Mouse (Mus musculus): ENCODE measurements at regions not wholly inside any gene's neighbourhood (a gene's known extent, or its start where the extent isn't known, plus 50 kb on each side); places are given as distances from the start of the nearest gene placed in this dataset.
A peak's percentile ranks its signal among the peaks of the same experiment; 100 is the strongest.
"Not testable (repeated sequence)": the region's sequence is repeated elsewhere in the genome, so short reads cannot be mapped to it uniquely, and the experiment has no call there.

DNA sequence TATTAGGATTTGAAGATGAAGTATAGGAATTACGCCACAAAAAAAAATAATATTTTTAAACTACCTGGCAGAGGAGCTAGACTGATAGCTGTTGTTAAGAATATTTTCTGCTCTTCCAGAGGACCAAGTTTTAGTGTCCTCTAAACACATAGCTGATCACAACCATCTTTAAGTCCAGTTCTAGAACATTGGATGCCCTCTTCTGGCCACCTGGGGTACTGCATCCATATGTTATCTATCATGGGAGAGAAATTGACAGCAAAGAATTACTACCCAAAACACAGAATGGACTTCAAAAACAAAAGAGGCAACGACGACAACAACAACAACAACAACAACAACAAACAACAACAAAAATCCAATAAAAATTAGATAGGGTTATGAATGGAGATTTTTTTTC is 71.0 kb upstream of the Prl4a1 start:
- no peaks in the 10 kb centered on the region for H3K36me3 ChIP-seq (ENCODE audit: control insufficient read depth, insufficient read depth, low read length, poor library complexity, severe bottlenecking)
- H3K4me3 ChIP-seq (ENCODE audit: low read depth, low read length) = no peak overlapping the region
- no peaks in the 10 kb centered on the region for H3K27me3 ChIP-seq (ENCODE audit: control insufficient read depth, insufficient read depth, low read length, poor library complexity, severe bottlenecking)
- no peak overlapping the region for H3K9ac ChIP-seq (ENCODE audit: low read depth, poor library complexity, severe bottlenecking)
- H3K27ac ChIP-seq (ENCODE audit: insufficient read depth, low read length) = no peak overlapping the region
- H3K9me3 ChIP-seq (replicated peaks; ENCODE audit: control insufficient read depth, insufficient read depth, low read length, poor library complexity, severe bottlenecking) = no peaks in the 10 kb centered on the region
- no peaks in the 10 kb centered on the region for H3K4me1 ChIP-seq (ENCODE audit: control insufficient read depth, insufficient read depth, low read length)
- TF ChIP-seq EP300 (IDR thresholded peaks at IDR 0.05; ENCODE audit: insufficient read depth, low read depth, low read length) (no peak), CTCF (IDR thresholded peaks at IDR 0.05; ENCODE audit: low read depth, low read length) (peak; percentile 5)

DNA sequence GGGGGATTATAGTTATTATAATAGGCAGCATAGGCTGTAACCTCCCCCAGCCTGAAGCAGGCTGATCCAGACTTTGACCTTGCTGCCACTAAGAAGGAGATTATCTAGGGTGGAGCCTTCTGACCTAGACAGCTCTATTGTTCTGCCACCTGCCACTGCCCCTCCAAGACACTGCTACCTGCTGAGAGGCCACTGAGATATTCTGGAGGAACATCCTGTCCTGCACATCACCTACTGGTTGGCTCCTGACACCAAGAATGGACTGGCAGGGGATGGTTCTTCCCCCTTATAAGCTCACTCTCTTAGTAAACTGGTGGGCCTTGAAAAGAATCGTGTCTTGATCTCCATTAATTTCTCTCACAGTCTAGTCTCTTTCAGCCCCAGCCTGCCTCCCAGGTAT is 55.6 kb upstream of the Prl4a1 start:
- H3K9me3 ChIP-seq (replicated peaks; ENCODE audit: control insufficient read depth, insufficient read depth, low read length, poor library complexity, severe bottlenecking); H3K36me3 ChIP-seq (ENCODE audit: control insufficient read depth, insufficient read depth, low read length, poor library complexity, severe bottlenecking); H3K4me3 ChIP-seq (ENCODE audit: low read depth, low read length); H3K4me1 ChIP-seq (ENCODE audit: control insufficient read depth, insufficient read depth, low read length); H3K27me3 ChIP-seq (ENCODE audit: control insufficient read depth, insufficient read depth, low read length, poor library complexity, severe bottlenecking); H3K9ac ChIP-seq (ENCODE audit: low read depth, poor library complexity, severe bottlenecking): not testable (repeated sequence)
- TF ChIP-seq EP300 (IDR thresholded peaks at IDR 0.05; ENCODE audit: insufficient read depth, low read depth, low read length) = peak; percentile 96
- peak overlapping the region; percentile 61 for H3K27ac ChIP-seq (ENCODE audit: insufficient read depth, low read length)

DNA sequence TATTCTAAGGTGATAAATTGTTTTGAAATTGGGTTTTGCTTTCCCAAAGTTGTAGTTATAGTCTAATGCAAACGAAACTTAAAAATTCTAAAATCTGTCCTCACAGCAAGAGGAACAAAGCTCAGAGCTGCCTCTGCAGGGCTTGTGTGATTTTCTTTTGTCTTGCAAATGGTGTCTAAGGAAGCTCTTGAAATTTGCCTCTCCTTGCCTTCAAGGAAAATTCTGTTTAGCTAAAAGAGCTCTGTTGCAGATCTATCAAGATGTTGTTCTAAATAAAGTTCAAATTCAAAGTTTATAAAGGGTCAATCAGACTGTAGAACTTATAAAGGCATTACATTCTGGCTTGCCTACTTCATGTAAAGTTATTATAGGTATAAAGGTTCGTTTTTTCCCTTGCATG is 53.6 kb upstream of the Prl4a1 start:
- H3K4me3 ChIP-seq (ENCODE audit: low read depth, low read length); H3K27ac ChIP-seq (ENCODE audit: insufficient read depth, low read length); H3K4me1 ChIP-seq (ENCODE audit: control insufficient read depth, insufficient read depth, low read length); H3K9ac ChIP-seq (ENCODE audit: low read depth, poor library complexity, severe bottlenecking); H3K36me3 ChIP-seq (ENCODE audit: control insufficient read depth, insufficient read depth, low read length, poor library complexity, severe bottlenecking); H3K27me3 ChIP-seq (ENCODE audit: control insufficient read depth, insufficient read depth, low read length, poor library complexity, severe bottlenecking): not testable (repeated sequence)
- peaks cover 25% of the 10 kb centered on the region for H3K9me3 ChIP-seq (replicated peaks; ENCODE audit: control insufficient read depth, insufficient read depth, low read length, poor library complexity, severe bottlenecking)

DNA sequence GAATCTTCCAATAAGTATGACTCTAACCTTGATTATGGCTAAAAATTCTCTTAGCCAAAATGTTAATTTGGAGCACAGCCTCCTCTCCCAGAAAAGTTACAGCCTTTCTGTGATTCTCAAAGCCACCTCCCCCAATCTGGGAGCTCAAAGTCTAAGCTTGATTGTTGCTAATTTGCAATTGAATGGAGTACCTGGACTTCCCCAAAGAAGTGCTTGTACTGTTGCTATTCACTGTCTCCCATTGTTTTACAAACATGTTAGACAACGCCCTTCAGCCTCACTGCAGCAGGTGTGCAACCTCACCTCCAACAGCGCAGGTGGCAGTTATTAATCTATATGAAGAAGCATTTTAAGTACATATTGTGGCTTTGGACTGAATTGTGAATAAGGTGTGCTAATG is 50.0 kb upstream of the Prl4a1 start:
- H3K4me1 ChIP-seq (ENCODE audit: control insufficient read depth, insufficient read depth, low read length); H3K27me3 ChIP-seq (ENCODE audit: control insufficient read depth, insufficient read depth, low read length, poor library complexity, severe bottlenecking); H3K36me3 ChIP-seq (ENCODE audit: control insufficient read depth, insufficient read depth, low read length, poor library complexity, severe bottlenecking); H3K4me3 ChIP-seq (ENCODE audit: low read depth, low read length); H3K9ac ChIP-seq (ENCODE audit: low read depth, poor library complexity, severe bottlenecking): not testable (repeated sequence)
- peaks cover 28% of the 10 kb centered on the region for H3K9me3 ChIP-seq (replicated peaks; ENCODE audit: control insufficient read depth, insufficient read depth, low read length, poor library complexity, severe bottlenecking)
- peak overlapping the region; percentile 75 for H3K27ac ChIP-seq (ENCODE audit: insufficient read depth, low read length)

Measured in ES-Bruce4 (cell line).